Mouse (Mus musculus): ENCODE measurements around the gene Hils1. TPM values are rescaled to one million over a fixed set of nuclear protein-coding genes. Genes with fewer than 3 reads are reported as not detected.

Hils1 gene
- not detected for total RNA-seq (2021)
- long read RNA-seq, experiment 1: 0 reads
- long read RNA-seq, experiment 2: 0 reads

DNA sequence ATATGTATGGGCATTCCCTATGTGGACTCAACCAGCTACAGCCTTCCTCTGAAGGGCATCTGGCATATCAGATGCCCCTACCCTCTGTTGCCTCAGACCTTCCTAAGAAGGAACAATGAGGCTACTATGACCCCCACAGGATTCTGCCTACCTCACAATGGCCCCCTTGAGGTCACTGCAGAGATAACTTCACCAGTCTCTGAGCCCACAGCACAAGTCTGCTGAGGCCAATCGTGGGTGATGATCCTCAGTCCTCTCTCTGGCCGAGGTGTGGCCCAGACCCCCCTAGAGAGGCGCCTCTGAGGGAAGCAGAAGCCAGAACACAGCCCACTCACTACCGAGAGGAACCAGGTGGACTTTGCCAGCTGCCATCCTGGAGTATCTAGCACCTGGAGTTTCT, at the start of gene Hils1:
Gene Hils1 (plus strand): TSS at position 175 of the 400 bp plus-strand sequence.
- intact Hi-C loops (cut with DNase I): no loop called here
- DNase-seq (ENCODE audit: low spot score in 2 of 2): no peak

GRCm38 (mm10) chr11:94917717-94918116, 49.7 kb upstream of the Hils1 start:
- intact Hi-C loops (cut with DNase I): no loop called here

DNA sequence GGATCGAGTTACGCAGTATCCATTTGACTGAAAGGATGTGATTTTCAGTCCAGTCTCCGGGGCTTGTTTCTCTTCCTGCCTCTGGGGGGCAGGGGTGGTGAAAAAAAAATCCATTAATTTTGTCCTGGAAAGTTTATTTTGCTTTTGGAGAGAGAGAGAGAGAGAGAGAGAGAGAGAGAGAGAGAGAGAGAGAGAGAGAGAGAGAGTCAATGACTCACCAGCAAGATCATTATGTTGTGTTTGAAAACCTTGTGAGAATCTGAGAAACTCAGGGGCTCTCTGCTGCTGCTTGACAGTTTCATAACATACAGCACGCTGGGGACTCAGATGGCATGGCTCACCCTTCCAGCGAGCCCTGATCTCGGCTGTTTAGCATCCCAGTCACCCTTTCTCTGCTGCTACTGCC, 46.4 kb upstream of the Hils1 start:
- intact Hi-C loops (cut with DNase I): no loop called here

More at GRCm38 (mm10) chr11:94917717-94918116, 49.7 kb upstream of the Hils1 start:
- DNase-seq (ENCODE audit: low spot score in 2 of 2): no peak

DNA sequence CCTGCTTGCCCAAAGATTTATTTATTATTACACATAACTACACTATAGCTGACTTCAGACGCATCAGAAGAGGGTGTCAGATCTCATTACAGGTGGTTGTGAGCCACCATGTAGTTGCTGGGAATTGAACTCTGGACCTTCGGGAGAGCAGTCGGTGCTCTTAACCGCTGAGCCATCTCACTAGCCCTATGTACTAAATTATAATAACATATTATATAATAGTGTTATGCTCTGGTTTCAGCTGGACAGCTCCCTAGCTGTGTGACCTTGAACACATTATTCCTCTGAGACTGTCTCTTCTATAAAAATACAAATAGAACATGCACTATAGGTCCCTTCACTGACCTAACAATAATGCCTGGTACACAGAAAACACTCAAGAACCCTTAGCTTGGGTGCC, 42.4 kb upstream of the Hils1 start:
- intact Hi-C loops (cut with DNase I): no loop called here
- DNase-seq (ENCODE audit: low spot score in 2 of 2): no peak

More for the DNA sequence above, 46.4 kb upstream of the Hils1 start:
- no peak for DNase-seq (ENCODE audit: low spot score in 2 of 2)

DNA sequence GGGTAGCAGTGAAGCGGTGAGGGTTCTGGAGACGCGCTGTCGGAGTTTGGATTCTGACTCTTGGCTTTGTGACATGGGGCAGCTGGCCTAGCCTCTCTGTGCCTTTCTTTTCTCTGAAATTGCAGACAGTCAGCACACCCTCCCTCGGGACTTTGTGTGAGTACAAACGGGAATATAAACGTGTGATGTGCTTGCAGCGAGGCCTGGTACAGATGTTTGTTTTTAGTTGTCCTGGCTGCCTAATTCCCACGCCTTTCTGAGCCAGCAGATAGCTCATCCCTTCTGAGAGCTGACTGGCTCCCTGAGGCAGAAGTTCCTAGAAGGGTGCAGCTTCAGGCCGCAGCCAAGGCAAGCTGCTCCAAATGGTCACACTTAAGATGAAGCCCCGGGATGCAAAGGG, 41.0 kb upstream of the Hils1 start:
- intact Hi-C loops (cut with DNase I): no loop called here
- no peak for DNase-seq (ENCODE audit: low spot score in 2 of 2)

GRCm38 (mm10) chr11:94927771-94928291, 39.6 kb upstream of the Hils1 start:
- DNase-seq (ENCODE audit: low spot score in 2 of 2): no peak
- intact Hi-C loops (cut with DNase I): no loop called here

DNA sequence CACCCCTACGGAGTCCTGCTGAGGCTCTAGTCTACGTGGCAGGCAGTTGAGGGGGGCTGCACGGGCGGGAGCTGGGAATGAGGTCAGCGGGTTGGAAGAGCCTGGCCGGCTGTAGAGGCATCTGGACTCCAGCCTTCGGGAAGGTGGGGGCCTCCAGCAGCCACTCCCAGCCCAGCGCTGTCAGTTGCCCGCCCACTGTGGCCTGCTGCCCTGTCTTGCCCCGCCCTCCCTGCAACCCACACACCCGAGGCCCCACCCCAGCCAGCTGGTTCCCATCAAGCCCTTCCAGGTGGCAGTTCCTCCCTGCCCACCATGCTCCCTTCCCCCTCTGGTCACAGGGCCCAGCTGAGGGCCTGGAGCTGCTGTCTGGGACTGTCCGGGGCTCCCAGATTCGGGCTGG, 38.6 kb upstream of the Hils1 start:
- no peak for DNase-seq (ENCODE audit: low spot score in 2 of 2)
- intact Hi-C loops (cut with DNase I): no loop called here

- intact Hi-C loops (cut with DNase I): no loop called here
Measured at GRCm38 (mm10) chr11:94929599-94929998, 37.8 kb upstream of the Hils1 start.

GRCm38 (mm10) chr11:94930151-94930550, 37.2 kb upstream of the Hils1 start:
- DNase-seq (ENCODE audit: low spot score in 2 of 2): no peak
- intact Hi-C loops (cut with DNase I): no loop called here

More at GRCm38 (mm10) chr11:94929599-94929998, 37.8 kb upstream of the Hils1 start:
- DNase-seq (ENCODE audit: low spot score in 2 of 2): no peak

GRCm38 (mm10) chr11:94933584-94933983, 33.8 kb upstream of the Hils1 start:
- intact Hi-C loops (cut with DNase I): no loop called here

GRCm38 (mm10) chr11:94934526-94934925, 32.9 kb upstream of the Hils1 start:
- DNase-seq (ENCODE audit: low spot score in 2 of 2): no peak
- intact Hi-C loops (cut with DNase I): no loop called here

More at GRCm38 (mm10) chr11:94933584-94933983, 33.8 kb upstream of the Hils1 start:
- no peak for DNase-seq (ENCODE audit: low spot score in 2 of 2)

DNA sequence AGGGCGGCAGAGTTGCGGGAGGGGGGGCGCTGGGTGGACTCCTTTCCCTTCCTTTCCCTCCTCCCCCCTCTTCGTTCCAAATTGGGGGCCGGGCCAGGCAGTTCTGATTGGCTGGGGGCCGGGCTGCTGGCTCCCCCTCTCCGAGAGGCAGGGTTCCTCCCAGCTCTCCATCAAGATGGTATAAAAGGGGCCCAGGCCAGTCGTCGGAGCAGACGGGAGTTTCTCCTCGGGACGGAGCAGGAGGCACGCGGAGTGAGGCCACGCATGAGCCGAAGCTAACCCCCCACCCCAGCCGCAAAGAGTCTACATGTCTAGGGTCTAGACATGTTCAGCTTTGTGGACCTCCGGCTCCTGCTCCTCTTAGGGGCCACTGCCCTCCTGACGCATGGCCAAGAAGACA, 31.3 kb upstream of the Hils1 start, which contains the start of gene Col1a1:
Gene Col1a1 (plus strand): TSS at position 180 of the 400 bp plus-strand sequence.
- intact Hi-C loops (cut with DNase I): loop anchor here (1.0 kb wide), 2 partner anchors 70 to 206 kb away; no protein-coding TSS in a partner anchor
- no peak for DNase-seq (ENCODE audit: low spot score in 2 of 2)

DNA sequence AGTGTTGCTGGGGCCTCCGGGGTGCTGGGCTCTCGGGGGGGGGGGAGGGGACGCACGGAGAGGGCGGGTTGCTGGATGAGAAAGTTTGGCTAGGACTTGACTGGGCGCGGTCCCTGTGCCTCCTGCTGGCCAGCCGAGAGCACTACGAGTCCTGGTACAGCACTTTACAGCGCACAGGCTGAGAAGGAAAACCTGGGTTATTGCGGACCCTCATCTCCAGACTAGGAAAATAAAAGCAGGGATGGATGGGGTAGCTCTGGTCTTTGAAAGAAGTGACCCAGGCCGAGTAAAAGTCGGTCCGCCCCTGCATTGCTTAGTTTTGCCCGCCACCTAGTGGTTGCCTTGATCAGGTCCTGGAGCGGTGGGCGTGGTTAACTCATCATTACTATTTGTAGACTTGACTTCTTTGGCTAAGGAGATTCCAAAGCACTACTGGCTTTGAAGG, 30.5 kb upstream of the Hils1 start:
- intact Hi-C loops (cut with DNase I): loop anchor here (1.0 kb wide), 2 partner anchors 71 to 207 kb away; no protein-coding TSS in a partner anchor
- peak; percentile 88 to 89 for DNase-seq (ENCODE audit: low spot score in 2 of 2)

- DNase-seq (ENCODE audit: low spot score in 2 of 2): peak; percentile 77 to 82
- intact Hi-C loops (cut with DNase I): no loop called here
Measured at GRCm38 (mm10) chr11:94937335-94937781, 30.0 kb upstream of the Hils1 start.

DNA sequence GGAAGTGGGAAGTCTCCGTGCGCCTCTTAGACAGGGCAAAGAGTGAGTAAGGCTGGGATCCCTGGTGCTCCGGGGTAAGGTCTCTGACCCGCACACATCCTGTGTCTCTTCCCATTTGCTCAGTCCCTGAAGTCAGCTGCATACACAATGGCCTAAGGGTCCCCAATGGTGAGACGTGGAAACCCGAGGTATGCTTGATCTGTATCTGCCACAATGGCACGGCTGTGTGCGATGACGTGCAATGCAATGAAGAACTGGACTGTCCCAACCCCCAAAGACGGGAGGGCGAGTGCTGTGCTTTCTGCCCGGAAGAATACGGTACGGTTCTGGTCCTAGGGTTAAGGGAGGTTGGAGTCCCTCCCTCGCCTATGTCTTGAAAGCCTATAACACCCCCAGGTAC, 29.6 kb upstream of the Hils1 start:
- intact Hi-C loops (cut with DNase I): no loop called here
- DNase-seq (ENCODE audit: low spot score in 2 of 2): no peak

- intact Hi-C loops (cut with DNase I): no loop called here
- no peak for DNase-seq (ENCODE audit: low spot score in 2 of 2)
Measured at GRCm38 (mm10) chr11:94938296-94938695, 29.1 kb upstream of the Hils1 start.

GRCm38 (mm10) chr11:94939280-94939679, 28.1 kb upstream of the Hils1 start:
- peak; percentile 81 to 83 for DNase-seq (ENCODE audit: low spot score in 2 of 2)
- intact Hi-C loops (cut with DNase I): loop anchor here (1.0 kb wide), 1 partner anchor 31 kb away; no protein-coding TSS in a partner anchor

DNA sequence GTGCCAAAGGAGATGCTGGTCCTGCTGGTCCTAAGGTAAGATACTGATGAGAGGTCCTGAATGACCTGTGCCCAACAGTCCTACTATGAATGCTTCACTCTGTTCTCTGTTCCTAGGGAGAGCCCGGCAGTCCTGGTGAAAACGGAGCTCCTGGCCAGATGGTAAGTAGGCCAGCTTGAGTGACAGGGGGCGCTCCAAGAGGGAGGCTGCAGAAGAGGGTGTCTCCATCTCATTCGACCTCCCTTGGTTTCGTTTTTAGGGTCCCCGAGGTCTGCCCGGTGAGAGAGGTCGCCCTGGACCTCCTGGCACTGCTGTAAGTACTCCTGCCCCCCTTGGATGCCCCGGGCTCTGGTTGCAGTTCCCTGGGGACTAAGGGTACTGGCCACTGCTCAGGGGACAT, 26.3 kb upstream of the Hils1 start:
- no peak for DNase-seq (ENCODE audit: low spot score in 2 of 2)
- intact Hi-C loops (cut with DNase I): no loop called here

DNA sequence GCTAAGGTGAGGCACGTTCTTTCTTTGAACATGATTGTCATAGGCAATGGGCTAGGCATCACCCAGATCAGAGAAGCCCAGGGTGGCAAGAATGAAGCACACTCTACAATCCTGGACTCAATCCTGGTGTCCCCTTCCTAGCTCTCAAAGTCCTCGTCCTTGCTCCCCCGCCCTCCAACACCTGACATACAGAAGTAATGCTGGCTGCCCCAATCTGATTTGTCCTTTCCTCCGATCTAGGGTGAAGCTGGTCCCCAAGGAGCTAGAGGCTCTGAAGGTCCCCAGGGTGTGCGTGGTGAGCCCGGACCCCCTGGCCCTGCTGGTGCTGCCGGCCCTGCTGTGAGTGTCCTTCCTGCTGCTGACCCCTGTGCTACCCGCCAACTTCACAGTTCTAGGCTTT, 25.6 kb upstream of the Hils1 start:
- no peak for DNase-seq (ENCODE audit: low spot score in 2 of 2)
- intact Hi-C loops (cut with DNase I): no loop called here

GRCm38 (mm10) chr11:94942282-94943023, 24.9 kb upstream of the Hils1 start:
- DNase-seq (ENCODE audit: low spot score in 2 of 2): peak in 1 of 2 experiments; percentile 40
- intact Hi-C loops (cut with DNase I): no loop called here

GRCm38 (mm10) chr11:94943054-94943453, 24.3 kb upstream of the Hils1 start:
- no peak for DNase-seq (ENCODE audit: low spot score in 2 of 2)
- intact Hi-C loops (cut with DNase I): no loop called here
